Mouse (Mus musculus) lung, postnatal 14 days (tissue): Measurements from ENCODE around the gene Bcl10.
"Not testable (repeated sequence)": the region's sequence is repeated elsewhere in the genome, so short reads cannot be mapped to it uniquely, and the experiment has no call there.

Source experiments
- DNase-seq: peaks from one replicate; pipeline ENCODE4 v3.0.0; 2021

Bcl10 gene

GRCm38 (mm10) chr3:145951287-145952165 is 28.9 kb downstream of the Bcl10 start:
- peak; percentile 26 for DNase-seq

- no peak for DNase-seq
Observed at GRCm38 (mm10) chr3:145952945-145953344, 30.3 kb downstream of the Bcl10 start.

GRCm38 (mm10) chr3:145953411-145953810 is 30.8 kb downstream of the Bcl10 start:
- DNase-seq, result no peak

DNA sequence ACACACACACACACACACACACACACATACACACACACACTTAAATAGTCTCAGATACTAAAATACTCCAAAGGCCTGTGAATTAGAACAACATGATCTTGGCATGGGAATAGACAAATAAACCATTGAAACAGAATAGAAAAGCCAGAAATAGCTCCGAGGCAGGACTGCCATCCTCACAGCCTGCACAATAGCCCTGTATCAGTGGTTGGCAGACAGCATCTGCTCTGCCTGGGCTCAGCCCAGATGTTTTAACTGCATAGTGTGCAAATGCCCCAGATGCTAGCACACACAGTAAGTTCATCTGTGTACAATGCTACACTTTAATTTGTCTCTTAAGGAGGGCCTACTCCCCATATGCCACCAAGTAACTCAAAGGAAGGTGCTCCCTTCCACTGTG is 37.2 kb downstream of the Bcl10 start:
- no peak for DNase-seq

DNA sequence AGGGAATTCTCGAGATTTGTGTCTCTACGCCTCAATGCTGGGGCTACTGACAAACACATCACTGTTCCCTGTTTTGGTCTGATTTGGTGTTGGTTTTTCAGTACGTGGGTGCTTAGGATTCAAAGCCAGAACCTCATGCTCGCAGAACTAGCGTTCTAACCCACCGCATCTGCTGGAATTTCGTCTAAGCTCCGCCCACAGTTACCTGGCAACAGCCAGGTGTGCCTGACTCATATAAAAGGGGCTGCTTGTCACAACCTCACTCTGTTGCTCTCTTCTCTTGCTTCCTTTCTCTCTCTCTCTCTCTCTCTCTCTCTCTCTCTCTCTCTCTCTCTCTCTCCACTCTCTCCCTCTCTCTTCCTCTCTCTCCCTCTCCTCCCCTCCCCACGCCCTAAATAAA is 39.8 kb downstream of the Bcl10 start:
- no peak for DNase-seq

- DNase-seq, result peak; percentile 53
Observed at GRCm38 (mm10) chr3:145963101-145964017, 40.8 kb downstream of the Bcl10 start.

DNA sequence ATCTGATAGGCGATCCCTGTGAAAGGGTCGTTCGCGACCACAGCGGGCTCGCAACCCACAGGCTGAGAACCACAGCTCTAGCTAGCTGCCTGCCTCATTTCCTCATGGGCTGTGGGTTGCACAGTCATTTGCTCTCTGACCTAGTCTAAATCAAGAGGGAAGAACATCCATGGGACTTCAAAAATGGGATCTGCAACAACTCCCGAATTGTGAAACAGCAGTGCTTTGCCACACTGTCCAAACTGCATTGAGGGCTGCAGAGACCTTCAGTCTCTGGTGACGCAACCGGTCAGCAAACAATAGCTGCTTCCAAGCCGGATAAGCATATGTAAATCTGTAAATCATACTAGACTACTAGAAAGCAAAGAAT is 41.4 kb downstream of the Bcl10 start:
- peak; percentile 58 for DNase-seq

GRCm38 (mm10) chr3:145964473-145964872 is 41.9 kb downstream of the Bcl10 start:
- peak; percentile 77 for DNase-seq

DNA sequence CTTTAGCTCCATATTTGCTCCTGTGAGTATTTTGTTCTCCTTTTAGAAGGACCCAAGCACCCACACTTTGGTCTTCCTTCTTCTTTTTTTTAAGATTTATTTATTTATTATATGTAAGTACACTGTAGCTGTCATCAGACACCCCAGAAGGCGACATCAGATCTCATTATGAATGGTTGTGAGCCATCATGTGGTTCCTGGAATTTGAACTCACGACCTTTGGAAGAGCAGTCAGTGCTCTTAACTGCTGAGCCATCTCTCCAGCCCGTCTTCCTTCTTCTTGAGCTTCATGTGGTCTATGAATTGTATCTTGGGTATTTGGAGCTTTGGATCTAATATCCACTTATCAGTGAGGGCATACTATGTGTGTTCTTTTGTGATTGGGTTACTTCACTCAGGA is 43.0 kb downstream of the Bcl10 start:
- not testable (repeated sequence) for DNase-seq

DNA sequence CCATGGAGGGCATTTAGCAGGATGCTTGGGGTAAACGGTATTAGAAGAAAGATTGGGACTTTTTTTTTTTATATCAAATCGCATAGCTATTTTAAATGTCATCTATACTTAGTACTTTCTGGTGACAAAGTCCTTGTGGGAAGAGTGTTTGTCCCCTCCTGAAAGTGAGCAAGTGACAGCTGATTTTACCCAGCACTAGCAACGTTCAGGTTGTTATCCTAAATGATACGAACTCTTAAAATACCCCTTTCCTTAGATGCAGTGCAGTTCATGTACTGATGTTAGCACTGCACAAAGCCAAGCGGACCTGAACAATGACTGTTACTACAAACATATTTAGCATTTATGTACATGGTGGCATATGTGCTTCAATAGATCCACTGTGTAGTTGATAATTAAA is 44.2 kb downstream of the Bcl10 start:
- no peak for DNase-seq

- no peak for DNase-seq
Observed at GRCm38 (mm10) chr3:145969031-145969501, 46.5 kb downstream of the Bcl10 start.

DNA sequence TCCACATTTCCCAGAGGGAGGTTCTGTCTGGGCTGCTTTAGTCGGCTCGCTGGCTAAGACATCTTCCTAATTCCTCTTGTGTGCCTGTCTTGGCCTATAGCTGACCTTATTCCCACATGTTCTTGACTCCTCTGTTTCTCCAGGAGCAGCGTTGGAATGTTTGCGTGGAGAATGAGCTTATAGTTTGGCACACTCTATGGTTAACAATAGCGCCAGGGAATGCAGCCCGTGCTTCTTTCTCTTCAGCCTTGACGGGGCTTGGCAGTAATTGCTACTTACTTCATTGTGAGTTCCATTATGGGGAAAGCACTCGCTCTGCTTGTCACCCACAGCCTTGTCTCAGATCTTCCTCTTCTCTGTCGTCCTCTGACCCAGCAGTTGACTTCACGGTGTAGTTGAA is 48.9 kb downstream of the Bcl10 start:
- no peak for DNase-seq

- no peak for DNase-seq
Observed at GRCm38 (mm10) chr3:145974986-145975385, 52.4 kb downstream of the Bcl10 start.
